Mouse (Mus musculus) thymus, postnatal 4 days (tissue): ENCODE data around the gene Prokr1.

Experiments used
- DNase-seq: peaks from one replicate; pipeline ENCODE4 v3.0.0; 2021

Prokr1 gene

GRCm38 (mm10) chr6:87567686-87568593 is 22.6 kb downstream of the Prokr1 start:
- no peak for DNase-seq

DNA sequence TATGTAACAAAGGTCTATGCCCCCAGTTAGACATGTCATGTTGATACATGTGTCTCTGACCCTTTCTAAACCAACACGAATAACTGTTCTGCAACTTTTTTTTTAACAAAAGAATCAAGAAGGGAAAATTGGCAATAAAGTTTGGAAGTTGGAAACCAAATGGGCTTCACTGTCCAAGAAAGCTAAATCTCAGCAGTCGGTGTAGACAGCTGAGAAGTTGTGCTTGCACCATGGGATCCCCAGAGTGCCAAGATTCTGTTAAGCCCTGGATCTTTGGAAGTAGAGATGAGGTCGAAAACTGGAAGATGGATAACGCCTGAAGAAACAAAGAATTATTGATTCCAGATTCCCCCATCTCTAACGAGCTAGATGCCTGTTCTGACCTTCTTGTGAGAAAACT is 25.4 kb downstream of the Prokr1 start:
- DNase-seq, result no peak

DNA sequence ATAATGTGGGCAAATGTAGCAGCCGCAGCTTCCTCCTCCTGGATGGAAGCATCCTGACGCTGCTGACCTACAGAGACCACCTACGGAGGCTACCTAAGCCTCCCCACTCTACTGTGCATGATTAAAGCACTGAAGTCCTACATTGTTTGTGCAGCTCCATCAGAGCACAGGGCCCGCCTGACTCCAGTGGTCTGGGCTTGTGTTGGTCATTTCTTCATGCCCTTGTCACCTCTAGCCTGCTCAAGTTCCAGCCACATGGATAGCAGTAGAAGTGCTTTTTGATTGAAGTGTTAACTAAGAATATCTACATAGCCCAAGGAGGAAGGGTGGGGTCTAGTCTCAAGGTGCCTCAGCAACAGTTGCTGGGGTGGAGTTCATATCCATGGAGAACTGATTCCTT is 26.2 kb downstream of the Prokr1 start:
- no peak for DNase-seq

- DNase-seq, result no peak
Measured at GRCm38 (mm10) chr6:87553724-87554123, 36.8 kb downstream of the Prokr1 start.

- DNase-seq, result peak; percentile 50
Measured at GRCm38 (mm10) chr6:87552054-87552807, 38.3 kb downstream of the Prokr1 start.

DNA sequence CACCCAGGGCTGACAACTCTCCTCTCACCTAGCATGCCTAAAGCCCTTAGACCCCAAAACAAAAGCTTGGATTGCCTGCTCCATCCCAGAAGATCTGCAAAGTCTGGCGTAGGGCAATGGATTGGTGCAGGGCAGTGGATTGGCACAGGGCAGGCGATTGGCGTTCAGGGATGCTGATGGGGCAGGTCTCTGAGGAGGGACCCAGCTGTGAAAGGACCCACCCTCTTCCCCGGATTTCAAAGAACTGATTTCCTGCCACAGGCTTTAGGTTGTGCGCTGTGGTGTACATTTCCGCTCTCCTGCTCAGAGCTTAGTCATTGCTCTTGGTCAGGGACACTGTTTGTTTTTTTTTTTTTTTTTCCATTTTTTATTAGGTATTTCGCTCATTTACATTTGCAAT is 42.7 kb downstream of the Prokr1 start:
- DNase-seq, result peak; percentile 69

GRCm38 (mm10) chr6:87547431-87547830 is 43.1 kb downstream of the Prokr1 start:
- no peak for DNase-seq

GRCm38 (mm10) chr6:87545331-87546217 is 45.0 kb downstream of the Prokr1 start:
- DNase-seq, result no peak

- peak; percentile 92 for DNase-seq
Measured at GRCm38 (mm10) chr6:87542027-87542426, 48.5 kb downstream of the Prokr1 start.

DNA sequence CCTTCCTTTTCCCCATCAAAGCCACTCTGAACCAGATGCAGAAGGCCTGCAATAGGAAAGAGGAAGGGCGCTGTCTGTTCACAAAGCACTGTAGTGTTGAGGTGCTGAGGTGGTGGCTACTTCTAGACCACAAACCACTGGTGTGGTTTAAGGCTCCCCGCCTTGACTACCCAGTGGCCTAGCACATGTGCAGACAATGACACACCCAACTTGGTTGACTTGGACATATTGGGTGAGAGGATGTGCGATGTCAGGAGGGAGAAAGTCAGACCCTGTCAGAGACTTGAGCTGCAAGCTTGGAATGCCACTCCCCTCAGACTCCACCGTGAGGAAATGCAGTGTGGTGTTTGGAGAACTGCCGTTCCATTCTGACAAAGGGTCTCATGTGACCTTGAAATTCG is 49.4 kb downstream of the Prokr1 start:
- DNase-seq, result peak; percentile 50

GRCm38 (mm10) chr6:87538376-87539270 is 51.9 kb downstream of the Prokr1 start:
- no peak for DNase-seq

DNA sequence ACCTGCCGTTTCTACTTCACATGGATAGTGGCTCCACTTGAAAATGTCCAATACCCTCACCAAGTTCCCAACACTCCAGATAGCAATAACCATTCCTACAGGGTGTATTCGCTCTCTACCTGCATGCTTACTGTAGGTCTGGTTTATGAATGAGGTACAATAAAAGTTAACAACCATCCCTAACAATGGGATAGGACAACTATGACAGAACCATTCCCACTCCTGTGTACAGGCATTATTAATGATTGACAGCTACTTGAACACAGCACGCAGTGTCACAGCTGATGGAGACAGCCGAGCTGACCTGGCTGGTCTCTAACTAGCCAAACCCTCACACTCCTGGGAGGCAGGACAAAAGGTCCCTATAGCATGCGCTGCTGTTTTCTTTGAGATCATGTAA is 52.9 kb downstream of the Prokr1 start:
- DNase-seq, result no peak

GRCm38 (mm10) chr6:87536270-87536669 is 54.3 kb downstream of the Prokr1 start:
- no peak for DNase-seq

DNA sequence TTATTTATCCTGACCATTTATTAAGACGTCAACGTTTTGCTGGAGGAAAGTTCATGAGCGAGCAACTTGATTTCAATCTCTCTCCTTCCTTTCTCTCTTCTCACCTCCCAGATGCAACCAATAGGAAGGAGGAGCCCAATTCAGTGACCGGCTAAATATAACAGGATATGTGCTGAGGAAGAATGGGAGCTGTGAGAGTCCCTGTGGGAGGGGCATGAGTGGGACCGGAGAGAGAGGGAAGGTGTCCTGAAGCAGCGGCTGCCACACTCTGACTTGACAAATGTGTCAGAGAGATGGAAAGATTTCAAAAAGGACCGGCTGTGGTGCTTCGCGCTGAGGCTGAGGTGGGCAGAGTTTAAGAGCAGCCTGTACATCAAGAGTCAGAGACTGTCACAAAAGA is 54.9 kb downstream of the Prokr1 start:
- DNase-seq, result peak; percentile 51

DNA sequence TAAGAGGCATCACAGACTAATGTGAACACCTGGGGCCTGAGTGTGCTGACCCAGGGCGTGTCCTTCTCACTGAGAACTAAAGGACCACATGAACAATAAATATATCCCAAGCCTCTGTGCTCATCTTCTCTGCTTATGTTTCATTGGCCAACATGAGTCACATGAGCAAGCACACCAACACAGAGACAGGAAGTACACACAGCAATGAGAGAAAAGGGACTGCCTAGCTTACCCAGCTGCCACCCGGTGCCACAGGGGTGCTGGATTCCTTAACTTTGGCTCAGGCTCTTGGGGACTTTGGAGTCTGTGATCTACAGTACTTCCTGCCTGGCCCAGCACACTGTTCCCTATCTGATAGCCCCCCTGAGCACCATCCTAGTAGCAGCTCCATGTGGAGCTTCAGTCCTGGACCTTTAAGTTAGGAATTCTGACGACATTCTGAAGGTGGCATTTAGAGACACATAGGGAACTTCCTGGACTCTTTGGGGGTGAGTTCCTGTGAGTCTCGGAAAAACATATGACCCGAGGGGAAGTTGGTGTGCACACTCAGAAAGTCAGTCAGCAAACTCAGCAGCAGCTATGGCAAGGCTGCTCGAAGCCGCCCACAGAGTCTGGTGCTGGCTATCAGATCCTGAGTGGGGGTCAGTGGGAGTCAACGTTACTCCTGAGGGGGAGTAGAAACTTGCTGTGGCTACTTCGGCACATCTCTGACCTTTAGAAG is 55.5 kb downstream of the Prokr1 start:
- peak; percentile 66 for DNase-seq

DNA sequence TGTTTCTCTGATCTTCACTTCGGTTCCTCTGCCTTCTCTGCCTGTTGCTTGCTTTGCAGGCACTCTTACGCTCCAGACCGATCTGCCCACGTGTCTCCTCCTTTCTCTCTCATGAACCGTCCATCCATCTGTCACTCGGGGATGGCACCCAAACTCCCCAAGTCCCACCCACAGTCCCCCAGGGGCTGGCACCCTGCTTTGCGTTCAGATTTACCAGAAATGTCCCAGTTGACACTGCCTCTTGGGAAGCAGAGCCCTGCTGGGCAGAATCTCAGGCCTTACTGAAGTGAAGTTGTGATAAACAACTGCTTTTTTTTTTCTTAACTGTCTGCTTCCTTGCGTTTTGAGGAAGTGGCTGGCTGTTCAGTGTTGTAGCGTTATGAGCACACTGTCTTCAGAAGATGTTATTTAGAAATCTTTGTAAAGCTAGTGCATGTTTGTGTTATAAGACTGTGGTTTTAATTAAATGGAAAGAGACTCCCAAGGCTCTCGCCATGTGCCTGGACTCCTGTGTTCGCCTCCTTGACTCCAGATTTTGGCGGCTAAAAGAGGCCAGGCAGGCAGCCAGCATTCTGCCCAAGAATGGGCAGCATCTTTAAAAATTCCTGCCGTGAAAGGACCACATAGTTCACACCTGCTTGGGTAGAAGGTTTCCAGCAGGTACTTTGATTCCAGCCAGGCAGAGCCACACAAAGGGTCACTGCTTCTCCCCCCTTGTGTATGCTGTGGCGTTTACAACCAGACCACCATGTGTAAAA is 57.4 kb downstream of the Prokr1 start, which contains the start of gene Arhgap25:
Gene Arhgap25 (minus strand): TSS at position 307 of the 758 bp plus-strand sequence.
- DNase-seq, result peak; percentile 75

DNA sequence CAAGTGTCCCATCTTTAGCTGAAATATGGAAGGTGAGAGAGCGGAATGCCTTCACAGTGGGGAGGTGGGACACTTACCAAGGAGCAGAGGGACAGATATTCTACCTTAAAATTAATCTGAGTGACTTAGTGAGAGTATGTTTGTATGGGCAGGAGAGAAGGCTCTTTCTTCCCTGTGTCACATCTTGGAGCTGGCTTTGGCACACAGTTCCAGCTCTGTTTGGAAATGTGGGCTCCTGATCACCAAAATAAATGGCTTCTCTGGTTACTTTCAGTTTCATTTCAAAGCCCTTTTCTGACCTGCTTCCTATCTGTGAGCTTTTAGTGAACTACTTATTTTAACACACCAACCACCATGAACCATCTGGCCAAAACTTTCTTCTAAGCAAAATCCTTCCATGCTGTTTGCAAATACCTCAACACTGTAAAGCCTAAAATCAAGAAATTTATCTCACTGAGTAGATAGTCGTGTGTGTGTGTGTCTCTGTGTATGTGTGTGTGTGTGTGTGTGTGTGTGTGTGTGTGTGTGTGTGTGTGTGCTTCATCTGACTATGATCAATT is 59.0 kb downstream of the Prokr1 start:
- no peak for DNase-seq

GRCm38 (mm10) chr6:87530386-87530785 is 60.2 kb downstream of the Prokr1 start:
- DNase-seq, result peak; percentile 2
